Mouse (Mus musculus): Measurements from ENCODE around the gene Add1. TPM values are rescaled to one million over a fixed set of nuclear protein-coding genes. Genes with fewer than 3 reads are reported as not detected.
A peak's percentile ranks its signal among the peaks of the same experiment; 100 is the strongest.

Add1 gene
- polyA plus RNA-seq (2016; fragmentation: Nextera tagmentation; extraction: Ambion mirVana), result 206 and 208 TPM in 2 replicates

- Histone ChIP-seq H3K9ac (replicated peaks) (peak within 1 kb of the TSS; percentile 97), H3K27me3 (no peaks in the 10 kb centered on the region), H3K4me1 (peaks cover 16% of the 10 kb centered on the region), H3K4me2 (replicated peaks) (peak within 1 kb of the TSS; percentile 66), H3K27ac (replicated peaks) (peak within 1 kb of the TSS; percentile 95), H3K36me3 (no peaks in the 10 kb centered on the region), H3K9me3 (no peaks in the 10 kb centered on the region), H3K4me3 (peak within 1 kb of the TSS; percentile 96)
- WGBS, result under 1% methylated on average over 74 of the region's 84 CpGs
- ATAC-seq (ENCODE audit: low FRiP score, low read depth), result peak; percentile 100
These were observed at the start of gene Add1 for GRCm38 (mm10) chr5:34573268-34574221. Gene Add1, plus strand, starts transcription at chr5:34573664.

GRCm38 (mm10) chr5:34523958-34524485 lies 49.4 kb upstream of the Add1 start:
- 55% methylated on average over 4 of the region's 4 CpGs for WGBS
- H3K4me1 ChIP-seq, result no peaks in the 10 kb centered on the region
- no peaks in the 10 kb centered on the region for H3K9me3 ChIP-seq
- no peak overlapping the region for H3K9ac ChIP-seq (replicated peaks)
- H3K36me3 ChIP-seq, result no peaks in the 10 kb centered on the region
- no peak for ATAC-seq (ENCODE audit: low FRiP score, low read depth)
- H3K4me3 ChIP-seq, result no peak overlapping the region
- peaks cover 20% of the 10 kb centered on the region for H3K27me3 ChIP-seq
- H3K4me2 ChIP-seq (replicated peaks), result no peak overlapping the region
- H3K27ac ChIP-seq (replicated peaks), result no peak overlapping the region

- no peaks in the 10 kb centered on the region for H3K9me3 ChIP-seq
- no peak for ATAC-seq (ENCODE audit: low FRiP score, low read depth)
- no peak overlapping the region for H3K4me3 ChIP-seq
- no peak overlapping the region for H3K4me2 ChIP-seq (replicated peaks)
- H3K36me3 ChIP-seq, result no peaks in the 10 kb centered on the region
- H3K27ac ChIP-seq (replicated peaks), result no peak overlapping the region
- peaks cover 20% of the 10 kb centered on the region for H3K27me3 ChIP-seq
- H3K4me1 ChIP-seq, result no peaks in the 10 kb centered on the region
- no peak overlapping the region for H3K9ac ChIP-seq (replicated peaks)
These were observed 49.0 kb upstream of the Add1 start for GRCm38 (mm10) chr5:34524511-34524910.

DNA sequence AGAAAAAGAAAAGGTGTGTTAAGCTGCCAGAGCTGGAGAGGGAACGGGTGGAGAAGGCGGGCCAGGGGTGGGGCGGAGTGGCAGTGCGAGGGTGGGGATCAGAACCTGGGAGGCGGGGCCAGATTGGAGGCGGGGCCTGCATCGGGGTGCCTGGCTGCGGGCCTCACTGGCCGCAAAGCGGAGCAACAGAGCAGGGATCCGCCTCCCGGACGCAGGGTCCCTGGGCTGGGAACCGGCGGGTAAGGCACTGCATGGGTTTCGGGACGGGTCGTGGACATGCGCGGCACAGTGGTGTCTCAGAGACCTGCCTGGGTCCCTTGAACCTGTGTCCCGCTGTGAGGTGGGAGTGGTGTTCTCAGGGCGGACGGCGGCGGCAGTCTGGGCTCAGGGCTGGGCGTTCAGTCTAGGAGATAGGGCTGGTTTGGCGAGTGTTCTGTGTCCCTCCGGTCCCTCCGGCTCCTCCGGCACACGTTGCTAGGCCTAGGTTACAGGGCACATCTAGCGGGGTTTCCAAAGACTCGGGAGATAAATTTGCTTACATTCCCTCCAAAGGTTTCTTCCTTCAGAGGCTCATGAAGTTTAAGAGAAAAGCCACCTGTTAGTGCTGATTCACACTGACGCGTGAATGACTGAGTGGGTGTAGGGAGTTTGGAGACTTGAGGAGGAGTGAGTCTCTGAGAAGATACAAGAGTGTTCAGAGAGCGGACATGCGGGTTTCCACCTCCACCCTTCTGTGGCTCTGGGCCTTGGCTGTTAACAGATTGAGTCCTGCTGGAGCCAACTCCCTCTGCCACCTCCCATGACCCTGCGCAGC lies 47.6 kb upstream of the Add1 start, which contains the start of gene Sh3bp2:
Gene Sh3bp2 (plus strand): TSS at position 176 of the 814 bp plus-strand sequence.
- peak; percentile 93 for ATAC-seq (ENCODE audit: low FRiP score, low read depth)
- WGBS, result 3% methylated on average over 38 of the region's 38 CpGs
- Histone ChIP-seq H3K9me3 (no peaks in the 10 kb centered on the region), H3K9ac (replicated peaks) (peak within 1 kb of the TSS; percentile 56), H3K36me3 (no peaks in the 10 kb centered on the region), H3K27ac (replicated peaks) (no peak within 1 kb of the TSS), H3K4me3 (peak within 1 kb of the TSS; percentile 48), H3K4me1 (no peaks in the 10 kb centered on the region), H3K27me3 (peaks cover 20% of the 10 kb centered on the region), H3K4me2 (replicated peaks) (peak within 1 kb of the TSS; percentile 65)

DNA sequence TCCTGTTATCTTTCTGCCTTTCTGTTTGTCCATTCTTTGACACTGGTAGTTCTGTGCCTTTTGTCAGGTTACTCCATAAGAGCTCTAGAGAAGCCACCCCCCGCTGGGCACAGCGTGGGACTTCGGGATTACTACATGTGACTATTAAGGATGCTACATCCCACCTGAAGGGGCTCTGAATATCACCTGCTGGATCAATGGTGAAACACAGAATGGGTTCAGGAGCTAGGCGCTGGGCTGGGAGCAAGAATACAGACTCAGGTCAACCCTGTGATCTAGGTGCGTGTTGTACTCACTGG lies 47.0 kb upstream of the Add1 start:
- peaks cover 20% of the 10 kb centered on the region for H3K27me3 ChIP-seq
- WGBS, result 35% methylated on average over 5 of the region's 5 CpGs
- H3K27ac ChIP-seq (replicated peaks), result no peak overlapping the region
- no peaks in the 10 kb centered on the region for H3K4me1 ChIP-seq
- ATAC-seq (ENCODE audit: low FRiP score, low read depth), result no peak
- no peaks in the 10 kb centered on the region for H3K9me3 ChIP-seq
- H3K36me3 ChIP-seq, result no peaks in the 10 kb centered on the region
- H3K9ac ChIP-seq (replicated peaks), result 0 out of 2 replicates have a peak overlapping the region, but pooled peaks have one; percentile 56
- no peak overlapping the region for H3K4me3 ChIP-seq
- H3K4me2 ChIP-seq (replicated peaks), result peak overlapping the region; percentile 65; the same call in 1 of the 2 replicates

- Histone ChIP-seq H3K4me3 (no peak overlapping the region), H3K27me3 (peaks cover 20% of the 10 kb centered on the region), H3K9me3 (no peaks in the 10 kb centered on the region), H3K27ac (replicated peaks) (no peak overlapping the region), H3K9ac (replicated peaks) (no peak overlapping the region), H3K36me3 (no peaks in the 10 kb centered on the region), H3K4me2 (replicated peaks) (no peak overlapping the region), H3K4me1 (no peaks in the 10 kb centered on the region)
- no peak for ATAC-seq (ENCODE audit: low FRiP score, low read depth)
- 94% methylated on average over 2 of the region's 2 CpGs for WGBS
These were observed 46.1 kb upstream of the Add1 start for GRCm38 (mm10) chr5:34527352-34527751.

DNA sequence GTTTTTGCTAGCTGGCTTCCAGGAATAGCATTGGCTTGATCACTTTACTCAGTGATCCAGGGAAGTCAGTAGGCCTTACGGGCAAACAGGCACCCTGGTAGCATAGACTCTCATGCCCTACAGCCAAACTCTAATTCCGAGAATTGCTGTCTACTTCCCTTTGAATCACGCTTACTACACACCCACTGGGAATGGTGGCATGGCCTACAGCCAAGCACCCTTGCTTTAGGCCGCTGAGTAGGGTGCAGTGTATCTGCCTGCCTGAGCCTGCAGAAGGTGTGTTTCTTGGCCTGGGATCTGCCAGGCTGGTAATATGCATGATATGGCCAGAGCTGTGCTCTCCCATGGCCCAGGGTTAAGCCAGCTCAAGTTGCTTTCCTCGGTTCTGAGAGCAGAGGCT lies 44.7 kb upstream of the Add1 start:
- no peak overlapping the region for H3K4me3 ChIP-seq

GRCm38 (mm10) chr5:34530116-34530515 lies 43.3 kb upstream of the Add1 start:
- Histone ChIP-seq H3K36me3 (no peaks in the 10 kb centered on the region), H3K27me3 (peaks cover 20% of the 10 kb centered on the region), H3K4me1 (no peaks in the 10 kb centered on the region), H3K9me3 (no peaks in the 10 kb centered on the region), H3K27ac (replicated peaks) (no peak overlapping the region), H3K4me2 (replicated peaks) (no peak overlapping the region), H3K4me3 (no peak overlapping the region), H3K9ac (replicated peaks) (no peak overlapping the region)
- 80% methylated on average over 5 of the region's 5 CpGs for WGBS
- ATAC-seq (ENCODE audit: low FRiP score, low read depth), result no peak

More for the DNA sequence above, 44.7 kb upstream of the Add1 start:
- H3K36me3 ChIP-seq, result no peaks in the 10 kb centered on the region
- 84% methylated on average over 5 of the region's 5 CpGs for WGBS
- no peak overlapping the region for H3K27ac ChIP-seq (replicated peaks)
- no peaks in the 10 kb centered on the region for H3K9me3 ChIP-seq
- H3K9ac ChIP-seq (replicated peaks), result no peak overlapping the region
- H3K27me3 ChIP-seq, result peaks cover 20% of the 10 kb centered on the region
- ATAC-seq (ENCODE audit: low FRiP score, low read depth), result no peak
- H3K4me2 ChIP-seq (replicated peaks), result no peak overlapping the region
- H3K4me1 ChIP-seq, result no peaks in the 10 kb centered on the region

DNA sequence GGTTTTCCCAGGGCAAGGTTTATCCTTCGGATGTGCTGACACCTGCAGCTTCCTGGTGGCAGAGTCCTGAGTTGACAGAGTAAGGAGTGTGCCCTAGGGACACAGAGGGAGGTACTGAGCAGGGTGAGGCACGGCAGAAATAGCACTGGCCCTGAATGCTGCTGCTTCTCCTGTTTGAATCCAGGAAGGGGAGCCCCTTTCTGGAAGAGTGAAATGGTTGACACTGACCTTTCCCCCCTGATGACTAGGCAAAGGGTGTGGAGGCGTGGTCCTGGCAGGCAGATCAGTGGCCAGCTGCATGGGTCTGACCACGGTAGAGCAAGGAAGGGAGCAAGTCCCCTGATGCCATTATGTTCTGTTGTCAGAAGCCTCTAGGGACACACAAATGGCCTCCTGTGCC lies 42.8 kb upstream of the Add1 start:
- H3K4me1 ChIP-seq, result no peaks in the 10 kb centered on the region
- ATAC-seq (ENCODE audit: low FRiP score, low read depth), result no peak
- no peak overlapping the region for H3K27ac ChIP-seq (replicated peaks)
- H3K36me3 ChIP-seq, result no peaks in the 10 kb centered on the region
- H3K4me2 ChIP-seq (replicated peaks), result no peak overlapping the region
- no peak overlapping the region for H3K9ac ChIP-seq (replicated peaks)
- H3K4me3 ChIP-seq, result no peak overlapping the region
- H3K27me3 ChIP-seq, result peaks cover 18% of the 10 kb centered on the region
- 64% methylated on average over 4 of the region's 4 CpGs for WGBS
- no peaks in the 10 kb centered on the region for H3K9me3 ChIP-seq

DNA sequence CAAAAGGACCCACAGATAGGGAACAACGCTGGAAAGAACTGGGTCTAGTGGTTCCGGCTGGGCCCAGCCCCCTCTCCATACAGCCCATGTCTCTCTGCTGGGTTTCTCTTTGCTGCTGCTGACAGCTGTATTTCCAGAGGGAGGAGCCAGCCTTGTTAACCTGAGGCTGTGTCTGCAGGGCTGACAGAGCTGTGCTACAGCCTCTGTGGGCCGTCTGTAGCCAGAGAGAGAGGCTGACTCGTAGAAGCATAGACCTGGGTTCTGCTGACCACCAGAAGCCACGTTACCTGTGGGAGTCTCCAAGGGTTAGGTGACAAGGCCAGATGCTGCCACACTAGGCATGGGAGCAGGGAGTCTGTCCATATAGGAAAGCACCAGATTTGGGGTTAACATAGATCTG lies 40.4 kb upstream of the Add1 start:
- Histone ChIP-seq H3K27ac (replicated peaks) (no peak overlapping the region), H3K9me3 (no peaks in the 10 kb centered on the region), H3K4me2 (replicated peaks) (no peak overlapping the region), H3K4me1 (no peaks in the 10 kb centered on the region), H3K36me3 (no peaks in the 10 kb centered on the region), H3K27me3 (no peaks in the 10 kb centered on the region), H3K4me3 (no peak overlapping the region), H3K9ac (replicated peaks) (no peak overlapping the region)
- WGBS, result 78% methylated on average over 5 of the region's 5 CpGs
- ATAC-seq (ENCODE audit: low FRiP score, low read depth), result no peak

DNA sequence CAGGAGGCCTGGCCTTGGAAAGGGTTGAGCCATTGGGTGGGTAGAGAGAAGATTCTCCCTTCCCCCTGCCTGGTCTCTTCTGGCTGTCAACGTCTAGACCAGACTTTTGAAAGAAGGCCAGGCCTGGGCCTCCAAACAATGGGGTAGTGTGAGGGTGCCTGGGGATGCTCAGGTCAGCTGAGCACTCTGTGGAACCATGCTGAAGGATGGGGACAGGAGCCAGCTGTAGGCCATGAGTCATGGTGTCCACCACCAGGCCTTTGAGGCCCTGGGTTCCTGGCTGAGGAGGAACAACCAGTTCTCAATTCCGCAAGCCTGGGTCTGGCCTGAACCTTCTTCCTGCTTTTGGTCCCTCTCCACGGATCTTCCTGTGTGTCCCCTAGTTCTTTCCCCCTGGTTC lies 39.6 kb upstream of the Add1 start:
- Histone ChIP-seq H3K36me3 (no peaks in the 10 kb centered on the region), H3K4me1 (no peaks in the 10 kb centered on the region), H3K4me3 (no peak overlapping the region), H3K9me3 (no peaks in the 10 kb centered on the region), H3K4me2 (replicated peaks) (no peak overlapping the region), H3K27ac (replicated peaks) (no peak overlapping the region), H3K9ac (replicated peaks) (no peak overlapping the region), H3K27me3 (no peaks in the 10 kb centered on the region)
- WGBS, result 97% methylated on average over 2 of the region's 3 CpGs
- ATAC-seq (ENCODE audit: low FRiP score, low read depth), result no peak
